Mouse (Mus musculus) liver, postnatal 0 days (tissue): ENCODE measurements around the gene Rtel1. TPM values are rescaled to one million over a fixed set of nuclear protein-coding genes. Genes with fewer than 3 reads are reported as not detected.
A peak's percentile ranks its signal among the peaks of the same experiment; 100 is the strongest.

Experiments used
- ATAC-seq: fragments of 200-750 bp; cut with Nextera tagmentation; 2 replicates; pipeline ENCODE4 v1.8.0; 2017; ENCODE audit warnings: mild to moderate bottlenecking, moderate library complexity
- DNase-seq: peaks from one replicate; pipeline ENCODE4 v3.0.0-alpha.2; 2016
- H3K27ac ChIP-seq: fragments of 300-500 bp; sonication (generic); 2 replicates; pipeline ENCODE4 v1.5.1; 2014; ENCODE audit warnings: antibody characterized with exemption, moderate library complexity, mild to moderate bottlenecking, low read depth
- H3K27me3 ChIP-seq: fragments of 300-500 bp; sonication (generic); 2 replicates; pipeline ENCODE4 v1.6.1; 2014; ENCODE audit warnings: low read length, control low read depth, mixed read lengths; ENCODE audit not compliant: insufficient read depth
- H3K36me3 ChIP-seq: fragments of 300-500 bp; sonication (generic); replicated peaks from 2 replicates; pipeline ENCODE4 v1.6.1; 2014; ENCODE audit warnings: mild to moderate bottlenecking, control low read depth, low read length, moderate library complexity, mixed read lengths; ENCODE audit not compliant: insufficient read depth
- H3K4me1 ChIP-seq: fragments of 300-500 bp; sonication (generic); 2 replicates; pipeline ENCODE4 v1.6.1; 2014; ENCODE audit warnings: antibody characterized with exemption, mild to moderate bottlenecking, control low read depth; ENCODE audit not compliant: insufficient read depth
- H3K4me2 ChIP-seq: fragments of 300-500 bp; sonication (generic); 2 replicates; pipeline ENCODE4 v1.6.1; 2014; ENCODE audit warnings: low read depth, mild to moderate bottlenecking, low read length, moderate library complexity, mixed read lengths
- H3K4me3 ChIP-seq: fragments of 300-500 bp; sonication (generic); 2 replicates; pipeline ENCODE4 v1.5.1; 2014; ENCODE audit warnings: low read depth, low read length
- H3K9ac ChIP-seq: fragments of 300-500 bp; sonication (generic); replicated peaks from 2 replicates; pipeline ENCODE4 v1.6.1; 2014; ENCODE audit warnings: mild to moderate bottlenecking, moderate library complexity
- H3K9me3 ChIP-seq: fragments of 300-500 bp; sonication (generic); 2 replicates; pipeline ENCODE4 v1.6.1; 2016; ENCODE audit warnings: mild to moderate bottlenecking, control low read depth, low read length, mixed read lengths
- CTCF ChIP-seq: sonication (generic); IDR thresholded peaks from 2 replicates; pipeline ENCODE4 v1.5.1; 2016; ENCODE audit warnings: antibody characterized with exemption, low read depth
- EP300 ChIP-seq: IDR thresholded peaks from 2 replicates; pipeline ENCODE4 v1.6.1; 2016; ENCODE audit warnings: antibody characterized with exemption, low read depth, mild to moderate bottlenecking
- WGBS: fragments of 180-500 bp; shearing (Covaris S2); extraction: QIAGEN DNeasy Blood & Tissue Kit; methylation state at CpG from one replicate; pipeline ENCODE4 v1.1.7; 2014; ENCODE audit not compliant: insufficient replicate concordance; 5-methylcytosine and 5-hydroxymethylcytosine counted together
- polyA plus RNA-seq: library from polyadenylated mRNA; unstranded; fragments of >200 nt; fragmentation: Nextera tagmentation; extraction: Ambion mirVana; gene quantifications from 2 replicates; pipeline ENCODE4 v1.2.1, GENCODE M21; 2015

Gene Rtel1
- 8.5 and 9.9 TPM in 2 replicates for polyA plus RNA-seq

DNA sequence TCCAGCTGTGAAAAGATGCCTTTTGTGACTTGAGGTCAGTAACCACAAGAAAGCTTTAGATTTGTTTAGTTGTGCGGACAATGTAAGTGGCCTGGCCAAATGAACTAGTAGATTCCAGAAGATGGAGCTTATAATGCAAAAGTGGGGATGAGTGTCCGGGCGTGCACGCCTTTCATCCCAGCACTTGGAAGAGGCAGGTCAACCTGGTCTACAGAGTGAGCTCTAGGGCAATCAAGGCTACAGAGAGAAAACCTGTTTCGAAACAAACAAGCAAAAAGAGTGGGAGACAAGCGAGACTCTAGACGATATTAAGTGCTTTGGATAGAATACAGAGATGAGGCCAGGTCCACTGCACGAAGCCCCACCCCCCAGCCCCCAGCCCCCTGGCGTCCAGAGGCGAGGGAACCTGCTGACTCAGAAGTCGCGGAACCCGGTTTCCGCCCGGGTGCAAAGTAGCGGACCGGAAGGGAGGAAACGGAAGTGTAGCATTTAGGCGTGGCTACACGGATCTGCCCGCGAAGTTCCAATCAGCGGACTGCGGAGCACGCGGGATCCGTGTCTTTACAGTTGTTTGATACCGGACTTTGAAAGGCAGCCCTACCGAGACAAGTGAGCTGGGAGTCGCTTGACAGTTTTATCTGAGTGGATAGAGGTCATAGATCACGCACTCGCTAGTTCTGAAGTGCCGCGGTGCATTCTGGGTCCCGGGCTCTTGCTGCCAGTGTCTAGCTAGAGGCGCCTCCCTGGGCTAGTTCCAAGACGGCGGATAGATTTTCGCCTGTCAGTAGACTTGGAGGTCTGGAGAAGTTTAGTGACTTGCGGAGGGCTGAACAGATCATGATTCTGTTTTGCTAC lies at the start of gene Rtel1:
TSS of gene Rtel1 (plus strand) at position 492 of the 855 bp plus-strand sequence.
- H3K27ac ChIP-seq: peak within 1 kb of the TSS; percentile 90
- H3K27me3 ChIP-seq: peaks cover 6% of the 10 kb centered on the region
- DNase-seq: peak; percentile 89
- no peak for TF ChIP-seq EP300
- TF ChIP-seq CTCF: peak; percentile 13; the same call in 1 of the 2 replicates
- WGBS: 5% methylated on average over 40 of the region's 40 CpGs
- peaks cover 25% of the 10 kb centered on the region for H3K36me3 ChIP-seq
- peaks cover 7% of the 10 kb centered on the region for H3K4me1 ChIP-seq
- H3K4me2 ChIP-seq: peak within 1 kb of the TSS; percentile 83
- peak; percentile 94 for ATAC-seq
- peak within 1 kb of the TSS; percentile 68 for H3K9ac ChIP-seq
- no peaks in the 10 kb centered on the region for H3K9me3 ChIP-seq
- peak within 1 kb of the TSS; percentile 60 for H3K4me3 ChIP-seq

GRCm38 (mm10) chr2:181272092-181272491 lies 47.4 kb upstream of the Rtel1 start:
- DNase-seq (no peak), ATAC-seq (no peak)
- no peak overlapping the region for H3K9ac ChIP-seq
- no peak overlapping the region for H3K4me3 ChIP-seq
- H3K4me2 ChIP-seq: no peak overlapping the region
- no peak overlapping the region for H3K27ac ChIP-seq
- H3K27me3 ChIP-seq: no peaks in the 10 kb centered on the region
- peaks cover 64% of the 10 kb centered on the region for H3K36me3 ChIP-seq
- WGBS: 87% methylated on average over 2 of the region's 2 CpGs
- peaks cover 4% of the 10 kb centered on the region; the same call in 1 of the 2 replicates for H3K4me1 ChIP-seq
- H3K9me3 ChIP-seq: no peaks in the 10 kb centered on the region
- TF ChIP-seq EP300: no peak
- no peak for TF ChIP-seq CTCF

GRCm38 (mm10) chr2:181273829-181274228 lies 45.7 kb upstream of the Rtel1 start:
- no peak; the same call in 1 of the 2 replicates for ATAC-seq
- H3K4me3 ChIP-seq: no peak overlapping the region
- no peak overlapping the region for H3K4me2 ChIP-seq
- no peaks in the 10 kb centered on the region for H3K27me3 ChIP-seq
- DNase-seq: no peak
- H3K36me3 ChIP-seq: peaks cover 64% of the 10 kb centered on the region
- TF ChIP-seq CTCF: no peak
- TF ChIP-seq EP300: no peak
- no peak overlapping the region for H3K9ac ChIP-seq
- H3K27ac ChIP-seq: 0 out of 2 replicates have a peak overlapping the region, but pooled peaks have one; percentile 12
- 72% methylated on average over 2 of the region's 2 CpGs for WGBS
- no peaks in the 10 kb centered on the region for H3K9me3 ChIP-seq
- H3K4me1 ChIP-seq: peaks cover 14% of the 10 kb centered on the region

- ATAC-seq (peak; percentile 40; the same call in 1 of the 2 replicates), DNase-seq (no peak)
- no peak for TF ChIP-seq EP300
- TF ChIP-seq CTCF: no peak
- 64% methylated on average over 4 of the region's 4 CpGs for WGBS
- no peak overlapping the region; the same call in 1 of the 2 replicates for H3K27ac ChIP-seq
- H3K27me3 ChIP-seq: no peaks in the 10 kb centered on the region
- H3K4me2 ChIP-seq: no peak overlapping the region
- H3K9me3 ChIP-seq: no peaks in the 10 kb centered on the region
- no peak overlapping the region for H3K9ac ChIP-seq
- H3K4me1 ChIP-seq: peaks cover 14% of the 10 kb centered on the region
- peaks cover 58% of the 10 kb centered on the region for H3K36me3 ChIP-seq
- H3K4me3 ChIP-seq: no peak overlapping the region
These were observed 44.9 kb upstream of the Rtel1 start for GRCm38 (mm10) chr2:181274639-181275038.

DNA sequence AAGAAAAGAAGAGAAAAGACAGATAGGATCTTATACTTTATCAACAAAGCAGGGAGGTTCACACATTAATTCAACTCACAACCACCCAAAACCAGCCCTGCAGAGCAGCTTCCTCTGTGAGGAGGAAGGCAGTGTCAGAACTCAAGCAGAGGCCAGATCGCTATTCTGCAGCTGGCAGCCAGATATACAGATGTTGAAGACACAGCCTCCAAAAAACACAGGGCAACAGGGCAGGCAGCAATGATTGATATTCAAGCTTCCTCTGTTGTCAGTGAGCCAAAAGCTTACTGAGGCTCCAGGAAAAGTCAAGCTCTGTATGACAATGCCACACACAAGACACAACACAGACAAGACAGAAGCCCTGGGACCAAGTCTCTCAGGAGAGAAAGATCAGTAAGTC lies 42.8 kb upstream of the Rtel1 start:
- 52% methylated on average over 1 of the region's 1 CpGs for WGBS
- no peaks in the 10 kb centered on the region for H3K27me3 ChIP-seq
- no peak overlapping the region for H3K9ac ChIP-seq
- TF ChIP-seq CTCF (no peak), EP300 (no peak)
- DNase-seq: no peak
- H3K27ac ChIP-seq: no peak overlapping the region
- peaks cover 47% of the 10 kb centered on the region for H3K36me3 ChIP-seq
- no peak for ATAC-seq
- no peak overlapping the region for H3K4me2 ChIP-seq
- H3K9me3 ChIP-seq: no peaks in the 10 kb centered on the region
- H3K4me1 ChIP-seq: peaks cover 14% of the 10 kb centered on the region
- no peak overlapping the region for H3K4me3 ChIP-seq

GRCm38 (mm10) chr2:181277866-181278265 lies 41.7 kb upstream of the Rtel1 start:
- Histone ChIP-seq H3K27ac (peak overlapping the region; percentile 30; the same call in 1 of the 2 replicates), H3K27me3 (no peaks in the 10 kb centered on the region), H3K4me2 (no peak overlapping the region; the same call in 1 of the 2 replicates), H3K9ac (no peak overlapping the region), H3K36me3 (peaks cover 48% of the 10 kb centered on the region), H3K4me1 (peaks cover 14% of the 10 kb centered on the region), H3K9me3 (no peaks in the 10 kb centered on the region), H3K4me3 (no peak overlapping the region)
- ATAC-seq (peak; percentile 56), DNase-seq (no peak)
- no peak for TF ChIP-seq EP300
- no peak for TF ChIP-seq CTCF
- WGBS: 49% methylated on average over 3 of the region's 3 CpGs
